Mouse (Mus musculus): ENCODE data around the gene Prc1.

- TF ChIP-seq CTCF (IDR thresholded peaks at IDR 0.05; ENCODE audit: borderline replicate concordance, insufficient read depth, low read length) (no peak), POLR2A (IDR thresholded peaks at IDR 0.05; ENCODE audit: low read depth, low read length) (no peak)
Observed at GRCm38 (mm10) chr7:80317439-80318115, 23.3 kb downstream of the Prc1 start.
